In the genomic region with DNA sequence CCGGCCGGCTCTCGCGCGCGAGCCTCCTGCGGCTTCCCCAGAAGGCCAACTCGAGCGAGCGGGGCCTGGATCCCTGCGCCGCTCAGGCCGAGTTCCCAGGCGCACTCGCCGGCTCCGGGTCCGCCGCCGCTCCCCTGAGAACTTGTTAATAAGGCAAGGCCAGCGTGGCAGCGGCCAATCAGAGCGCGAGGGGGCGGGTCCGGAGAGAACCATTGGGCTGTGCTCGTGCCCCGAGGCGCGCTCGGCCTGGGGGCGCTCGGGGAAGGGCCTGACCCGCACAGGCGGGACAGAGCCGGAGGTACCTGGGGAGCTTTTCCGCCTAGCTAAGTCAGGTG, we compare ENCODE assay signal across 8 mouse cellular contexts. TPM values are rescaled to one million over a fixed set of nuclear protein-coding genes. Genes with fewer than 3 reads are reported as not detected.
DNase-seq lines count a peak whose midpoint lies in the region; ATAC-seq and TF ChIP-seq lines count a peak whose summit lies in the region.

A gene (minus strand): TSS at position 123 of the 335 bp plus-strand sequence.

- H3K9ac ChIP-seq in forebrain, embryonic 13.5 days, result peak within 1 kb of the TSS; percentile 61

- peak within 1 kb of the TSS; percentile 72 for H3K27ac ChIP-seq in brown adipose tissue, adult 24 weeks (replicated peaks; ENCODE audit: low read depth, low read length)
- H3K27ac ChIP-seq in forebrain, embryonic 13.5 days, result no peak within 1 kb of the TSS
- no peak within 1 kb of the TSS for H3K27ac ChIP-seq in olfactory bulb, adult 2 months (ENCODE audit: insufficient read depth, low read depth, low read length)

- peak within 1 kb of the TSS; percentile 71 for H3K4me2 ChIP-seq in forebrain, embryonic 13.5 days

- no peak for TF ChIP-seq POLR2A in olfactory bulb, adult 2 months (IDR thresholded peaks at IDR 0.05; ENCODE audit: insufficient read depth, low read depth, low read length)

- peak within 1 kb of the TSS; percentile 77 for H3K4me3 ChIP-seq in E14TG2a.4 (replicated peaks; ENCODE audit: low read length)
- peak within 1 kb of the TSS; percentile 87 for H3K4me3 ChIP-seq in brown adipose tissue, adult 24 weeks (ENCODE audit: insufficient read depth, low read depth, low read length)
- H3K4me3 ChIP-seq in forebrain, embryonic 13.5 days, result peak within 1 kb of the TSS; percentile 40
- H3K4me3 ChIP-seq in olfactory bulb, adult 2 months (ENCODE audit: insufficient read depth, low read depth, low read length), result peak within 1 kb of the TSS; percentile 39

- intact Hi-C loops in heart, postnatal 14 days (cut with DNase I), result no loop called here

- H3K27me3 ChIP-seq in E14TG2a.4 (ENCODE audit: insufficient read depth, low read length), result peaks cover 97% of the 10 kb centered on the region
- peaks cover 98% of the 10 kb centered on the region for H3K27me3 ChIP-seq in forebrain, embryonic 13.5 days

- peak; percentile 88 to 91 for DNase-seq in heart, postnatal 14 days
- peak; percentile 81 to 86 for DNase-seq in kidney, postnatal 36 days
- DNase-seq in lung, adult 18-20 months, result peak; percentile 82 to 84
- DNase-seq in urinary bladder, postnatal 14 days (ENCODE audit: low spot score), result peak; percentile 85

- no peaks in the 10 kb centered on the region for H3K36me3 ChIP-seq in E14TG2a.4 (ENCODE audit: insufficient read depth, low read length)
- H3K36me3 ChIP-seq in forebrain, embryonic 13.5 days (ENCODE audit: poor library complexity, severe bottlenecking), result no peaks in the 10 kb centered on the region

- no peak for TF ChIP-seq CTCF in E14TG2a.4 (conservative IDR thresholded peaks at IDR 0.05; ENCODE audit: low read length)
- no peak for TF ChIP-seq CTCF in olfactory bulb, adult 2 months (IDR thresholded peaks at IDR 0.05; ENCODE audit: insufficient read depth, low read depth, low read length)

- peak; percentile 88 for ATAC-seq in forebrain, embryonic 13.5 days

- H3K9me3 ChIP-seq in E14TG2a.4 (ENCODE audit: low read length), result peaks cover 7% of the 10 kb centered on the region; the same call in 1 of the 2 replicates
- H3K9me3 ChIP-seq in forebrain, embryonic 13.5 days (replicated peaks), result 0 out of 2 replicates have a peak, but pooled peaks cover under 1% of the 10 kb centered on the region

- peaks cover 68% of the 10 kb centered on the region for H3K4me1 ChIP-seq in E14TG2a.4 (replicated peaks; ENCODE audit: low read depth, low read length)
- H3K4me1 ChIP-seq in brown adipose tissue, adult 24 weeks (ENCODE audit: control insufficient read depth, insufficient read depth, insufficient read length, low read length), result peaks cover 3% of the 10 kb centered on the region; the same call in 1 of the 2 replicates
- H3K4me1 ChIP-seq in forebrain, embryonic 13.5 days, result peaks cover 47% of the 10 kb centered on the region
- peaks cover 20% of the 10 kb centered on the region for H3K4me1 ChIP-seq in olfactory bulb, adult 2 months (ENCODE audit: control insufficient read depth, insufficient read depth, low read length)

- under 1% methylated on average over 37 of the region's 37 CpGs for WGBS in forebrain, embryonic 13.5 days
- WGBS in olfactory bulb, adult 2 months, result under 1% methylated on average over 37 of the region's 37 CpGs

RNA-seq across cellular contexts. Expression of the gene that starts here (rescaled TPM):
- polyA plus RNA-seq in brown adipose tissue, adult 24 weeks (2012; ENCODE audit: insufficient read depth, insufficient read length, missing spikeins), result 1.8 and 2.9 TPM in 2 replicates
- 17.7 and 20.2 TPM in 2 replicates for polyA plus RNA-seq in forebrain, embryonic 13.5 days (2015; fragmentation: Nextera tagmentation; extraction: Ambion mirVana)
- total RNA-seq in heart, postnatal 14 days (2021), result 1 to 10 TPM; 4.6 to 5.6 TPM
- not detected in 2 replicates for polyA plus RNA-seq in olfactory bulb, adult 2 months (2012; ENCODE audit: insufficient read depth, insufficient read length, low replicate concordance, missing spikeins)
